Mouse (Mus musculus) testis, adult 2 months (tissue): ENCODE measurements at regions not wholly inside any gene's neighbourhood (a gene's known extent, or its start where the extent isn't known, plus 50 kb on each side); places are given as distances from the start of the nearest gene placed in this dataset.

Experiments
- CTCF ChIP-seq: fragments of 200-500 bp; IDR thresholded peaks from 2 replicates; pipeline ENCODE4 v1.5.1; 2012; ENCODE audit warnings: low read depth, mild to moderate bottlenecking, inconsistent platforms, low read length, moderate library complexity; ENCODE audit not compliant: control insufficient read depth, insufficient read depth, insufficient replicate concordance
- POLR2A ChIP-seq: fragments of 200-500 bp; IDR thresholded peaks from 2 replicates; pipeline ENCODE4 v1.6.1; 2012; ENCODE audit warnings: low read depth, mild to moderate bottlenecking, inconsistent platforms, low read length, moderate library complexity; ENCODE audit not compliant: control insufficient read depth

DNA sequence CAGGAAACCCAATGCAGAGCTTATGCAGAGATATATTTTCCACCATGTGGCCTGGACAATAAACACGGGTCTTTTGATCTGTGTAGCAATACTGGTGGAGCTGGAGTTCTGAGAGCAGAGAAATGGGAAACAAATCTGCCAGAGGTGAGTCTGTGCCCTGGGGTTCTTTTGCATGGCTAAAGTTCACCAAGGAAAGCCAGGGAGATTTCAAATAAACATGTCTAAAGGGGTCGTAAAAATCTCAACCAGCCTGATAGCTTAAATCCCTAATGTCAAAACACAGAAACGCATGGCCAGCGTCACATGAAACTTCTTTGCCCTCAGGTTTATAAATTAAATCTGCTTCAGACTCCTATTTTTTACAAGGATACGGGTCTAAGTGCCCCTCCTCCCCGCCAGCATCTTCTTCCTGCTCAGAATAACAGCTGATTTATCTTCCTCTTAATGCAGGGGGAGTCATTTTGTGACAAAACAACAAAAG lies 163.0 kb downstream of the Twistnb start:
- TF ChIP-seq CTCF (no peak), POLR2A (no peak)
